Mouse (Mus musculus) lung, postnatal 0 days (tissue): ENCODE results near the gene Dtx3.

Experiments used
- CTCF ChIP-seq: IDR thresholded peaks from 2 replicates; pipeline ENCODE4 v1.5.1; 2016; ENCODE audit warnings: antibody characterized with exemption, mild to moderate bottlenecking
- EP300 ChIP-seq: IDR thresholded peaks from 2 replicates; pipeline ENCODE4 v1.6.1; 2016; ENCODE audit warnings: antibody characterized with exemption, mild to moderate bottlenecking, control low read depth

- TF ChIP-seq CTCF (no peak), EP300 (no peak)
Observed at GRCm38 (mm10) chr10:127236541-127236940, 41.0 kb upstream of the Dtx3 start.
